Mouse (Mus musculus): ENCODE data around the gene Ppp4r4. TPM values are rescaled to one million over a fixed set of nuclear protein-coding genes. Genes with fewer than 3 reads are reported as not detected.
"Not testable (repeated sequence)": the region's sequence is repeated elsewhere in the genome, so short reads cannot be mapped to it uniquely, and the experiment has no call there.

Gene Ppp4r4
- polyA plus RNA-seq (2016; fragmentation: Nextera tagmentation; extraction: Ambion mirVana) = 0.41 and 0.48 TPM in 2 replicates

GRCm38 (mm10) chr12:103532020-103532648 is at the start of gene Ppp4r4:
Ppp4r4 (plus strand) TSS chr12:103532283.
- Histone ChIP-seq H3K27me3 (replicated peaks) (peaks cover 11% of the 10 kb centered on the region), H3K9me3 (replicated peaks) (no peaks in the 10 kb centered on the region), H3K4me1 (replicated peaks) (peaks cover 8% of the 10 kb centered on the region; the same call in 1 of the 2 replicates), H3K36me3 (no peaks in the 10 kb centered on the region), H3K4me3 (peak within 1 kb of the TSS; percentile 66), H3K4me2 (peak within 1 kb of the TSS; percentile 97), H3K9ac (peak within 1 kb of the TSS; percentile 73), H3K27ac (ENCODE audit: poor library complexity, severe bottlenecking) (no peak within 1 kb of the TSS)
- WGBS = under 1% methylated on average over 53 of the region's 74 CpGs
- peak; percentile 97 for ATAC-seq (ENCODE audit: insufficient number of reproducible peaks, low FRiP score)

GRCm38 (mm10) chr12:103482781-103483180 is 49.3 kb upstream of the Ppp4r4 start:
- Histone ChIP-seq H3K9me3 (replicated peaks) (no peaks in the 10 kb centered on the region), H3K9ac (no peak overlapping the region), H3K36me3 (no peaks in the 10 kb centered on the region), H3K4me1 (replicated peaks) (no peaks in the 10 kb centered on the region), H3K4me3 (no peak overlapping the region), H3K4me2 (no peak overlapping the region), H3K27me3 (replicated peaks) (no peaks in the 10 kb centered on the region), H3K27ac (ENCODE audit: poor library complexity, severe bottlenecking) (no peak overlapping the region)
- ATAC-seq (ENCODE audit: insufficient number of reproducible peaks, low FRiP score) = no peak
- 51% methylated on average over 2 of the region's 2 CpGs for WGBS

DNA sequence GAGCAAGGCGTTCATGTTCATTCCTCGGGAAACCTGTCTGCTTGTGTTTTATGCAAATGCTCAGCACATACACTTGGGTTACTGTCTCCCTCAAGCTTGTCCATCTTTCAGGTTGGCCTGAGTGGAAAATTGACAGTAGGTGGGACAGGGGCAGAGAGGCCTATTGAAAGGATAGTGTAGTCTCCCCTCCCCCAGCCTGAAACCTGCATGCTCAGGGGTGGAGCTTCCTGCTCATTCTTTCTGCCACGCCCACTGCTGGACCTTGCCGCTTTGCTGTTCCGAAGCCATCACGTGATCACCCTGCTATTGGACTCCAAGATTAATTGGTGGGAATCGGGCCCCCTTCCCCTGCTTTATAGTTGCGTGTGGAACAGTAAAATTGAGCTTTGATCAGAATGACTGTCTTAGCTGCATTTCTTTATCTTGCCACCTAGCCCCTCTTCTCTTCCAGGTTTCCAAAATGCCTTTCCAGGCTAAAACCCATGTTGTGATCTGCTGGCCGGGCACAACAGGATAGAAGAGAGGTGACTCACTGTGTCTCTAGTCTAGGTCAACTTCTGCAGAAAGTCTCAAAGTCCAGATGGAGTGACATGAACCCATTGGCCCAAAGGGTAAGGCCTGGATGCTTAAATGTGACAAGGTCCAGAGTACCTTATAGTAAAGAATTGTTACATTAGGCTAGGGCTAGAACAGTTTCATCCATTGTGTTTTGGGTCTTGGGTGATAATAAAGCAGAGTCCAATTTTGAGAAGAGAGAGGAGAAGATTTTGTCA is 47.7 kb upstream of the Ppp4r4 start:
- not testable (repeated sequence) for H3K4me1 ChIP-seq (replicated peaks); H3K27ac ChIP-seq (ENCODE audit: poor library complexity, severe bottlenecking); H3K27me3 ChIP-seq (replicated peaks); H3K9me3 ChIP-seq (replicated peaks); H3K36me3 ChIP-seq; H3K4me2 ChIP-seq; H3K9ac ChIP-seq; H3K4me3 ChIP-seq; ATAC-seq (ENCODE audit: insufficient number of reproducible peaks, low FRiP score)
- WGBS = 53% methylated on average over 9 of the region's 9 CpGs

- Histone ChIP-seq H3K27ac (ENCODE audit: poor library complexity, severe bottlenecking) (no peak overlapping the region), H3K4me2 (no peak overlapping the region), H3K4me1 (replicated peaks) (no peaks in the 10 kb centered on the region), H3K36me3 (no peaks in the 10 kb centered on the region), H3K9ac (no peak overlapping the region), H3K27me3 (replicated peaks) (no peaks in the 10 kb centered on the region), H3K4me3 (no peak overlapping the region), H3K9me3 (replicated peaks) (no peaks in the 10 kb centered on the region)
- WGBS = 91% methylated on average over 1 of the region's 1 CpGs
- no peak for ATAC-seq (ENCODE audit: insufficient number of reproducible peaks, low FRiP score)
These were observed 45.4 kb upstream of the Ppp4r4 start for GRCm38 (mm10) chr12:103486726-103487125.

GRCm38 (mm10) chr12:103487276-103487675 is 44.8 kb upstream of the Ppp4r4 start:
- Histone ChIP-seq H3K36me3 (no peaks in the 10 kb centered on the region), H3K4me2 (no peak overlapping the region), H3K27me3 (replicated peaks) (no peaks in the 10 kb centered on the region), H3K27ac (ENCODE audit: poor library complexity, severe bottlenecking) (no peak overlapping the region), H3K9ac (no peak overlapping the region), H3K4me1 (replicated peaks) (no peaks in the 10 kb centered on the region), H3K4me3 (no peak overlapping the region), H3K9me3 (replicated peaks) (no peaks in the 10 kb centered on the region)
- 0 out of 2 replicates have a peak, but pooled peaks have one; percentile 29 for ATAC-seq (ENCODE audit: insufficient number of reproducible peaks, low FRiP score)
- 43% methylated on average over 4 of the region's 4 CpGs for WGBS

DNA sequence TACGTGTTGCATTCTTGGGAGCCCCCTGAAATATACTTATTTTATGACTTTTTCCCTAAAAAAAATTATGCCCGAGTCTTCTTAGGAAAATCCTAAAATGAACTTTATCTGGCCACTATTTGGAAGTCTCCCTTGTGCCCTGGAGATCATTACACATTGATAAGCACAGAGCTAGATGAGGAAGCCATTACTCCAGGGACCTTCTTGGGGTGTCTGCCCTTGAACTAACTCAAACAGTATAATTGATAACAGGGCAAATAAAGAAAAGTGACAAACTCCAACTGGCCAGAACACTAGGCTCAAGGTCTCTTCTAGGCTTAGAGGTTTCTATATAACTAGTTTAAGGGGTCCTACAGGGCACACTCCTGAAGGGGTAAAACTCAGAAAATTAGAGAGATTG is 44.3 kb upstream of the Ppp4r4 start:
- no peak for ATAC-seq (ENCODE audit: insufficient number of reproducible peaks, low FRiP score)
- Histone ChIP-seq H3K4me1 (replicated peaks) (no peaks in the 10 kb centered on the region), H3K27me3 (replicated peaks) (no peaks in the 10 kb centered on the region)

DNA sequence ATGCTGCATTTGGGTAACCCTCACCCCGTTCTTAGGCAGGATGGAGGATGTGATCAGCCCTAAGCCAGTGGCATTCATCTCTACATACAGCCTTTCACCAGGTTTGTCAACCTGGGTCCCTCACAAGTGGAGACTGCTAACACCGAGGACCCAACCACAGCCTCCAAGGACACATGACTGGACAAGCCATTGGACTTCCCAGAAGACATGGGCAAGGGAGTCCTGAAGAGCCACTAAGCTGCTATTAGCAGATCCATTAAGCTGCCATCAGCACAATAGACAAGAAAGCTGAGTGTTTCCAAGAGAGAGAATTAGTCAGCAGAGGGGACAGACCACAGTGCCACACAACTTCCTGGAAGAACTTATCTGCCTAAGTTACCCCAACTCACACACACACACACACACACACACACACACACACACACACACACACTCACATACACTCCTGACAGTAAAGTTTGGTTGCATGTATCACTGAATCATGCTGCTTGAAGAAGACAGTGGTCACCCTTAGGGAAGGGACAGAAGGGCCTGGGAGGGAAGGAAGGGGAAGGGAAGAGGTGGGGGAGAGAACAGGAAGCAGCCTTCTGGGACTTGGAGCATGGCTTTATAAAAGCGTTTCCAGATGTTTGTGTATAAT is 40.9 kb upstream of the Ppp4r4 start:
- WGBS = 58% methylated on average over 3 of the region's 3 CpGs
- ATAC-seq (ENCODE audit: insufficient number of reproducible peaks, low FRiP score) = no peak
- no peaks in the 10 kb centered on the region for H3K36me3 ChIP-seq
- H3K4me1 ChIP-seq (replicated peaks) = no peaks in the 10 kb centered on the region
- H3K4me2 ChIP-seq = no peak overlapping the region
- no peak overlapping the region for H3K4me3 ChIP-seq
- no peak overlapping the region for H3K27ac ChIP-seq (ENCODE audit: poor library complexity, severe bottlenecking)
- no peaks in the 10 kb centered on the region for H3K9me3 ChIP-seq (replicated peaks)
- no peak overlapping the region for H3K9ac ChIP-seq
- no peaks in the 10 kb centered on the region for H3K27me3 ChIP-seq (replicated peaks)

More for the DNA sequence above, 44.3 kb upstream of the Ppp4r4 start:
- Histone ChIP-seq H3K4me2 (no peak overlapping the region), H3K9ac (no peak overlapping the region), H3K4me3 (no peak overlapping the region), H3K9me3 (replicated peaks) (no peaks in the 10 kb centered on the region), H3K36me3 (no peaks in the 10 kb centered on the region), H3K27ac (ENCODE audit: poor library complexity, severe bottlenecking) (no peak overlapping the region)
- 69% methylated on average over 2 of the region's 2 CpGs for WGBS

DNA sequence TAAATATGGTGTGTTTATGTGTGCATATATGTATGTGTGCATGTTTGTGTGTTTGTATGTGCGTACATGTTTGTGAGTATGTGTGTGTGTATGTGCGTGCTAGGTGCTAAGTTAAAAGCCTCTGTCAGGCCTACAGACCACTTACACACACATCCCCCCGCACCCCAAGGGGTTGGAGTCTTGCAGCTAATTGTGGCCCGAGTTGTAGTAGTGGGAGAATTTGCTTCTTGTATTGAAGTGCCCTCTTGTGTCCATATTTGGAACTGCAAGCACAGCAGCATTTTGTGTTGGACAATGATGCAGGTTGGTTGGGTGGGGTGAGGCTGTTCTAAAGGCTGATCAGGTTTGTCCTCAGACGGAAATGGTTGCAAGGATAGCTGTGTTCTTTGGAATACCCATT is 39.3 kb upstream of the Ppp4r4 start:
- no peaks in the 10 kb centered on the region for H3K27me3 ChIP-seq (replicated peaks)

DNA sequence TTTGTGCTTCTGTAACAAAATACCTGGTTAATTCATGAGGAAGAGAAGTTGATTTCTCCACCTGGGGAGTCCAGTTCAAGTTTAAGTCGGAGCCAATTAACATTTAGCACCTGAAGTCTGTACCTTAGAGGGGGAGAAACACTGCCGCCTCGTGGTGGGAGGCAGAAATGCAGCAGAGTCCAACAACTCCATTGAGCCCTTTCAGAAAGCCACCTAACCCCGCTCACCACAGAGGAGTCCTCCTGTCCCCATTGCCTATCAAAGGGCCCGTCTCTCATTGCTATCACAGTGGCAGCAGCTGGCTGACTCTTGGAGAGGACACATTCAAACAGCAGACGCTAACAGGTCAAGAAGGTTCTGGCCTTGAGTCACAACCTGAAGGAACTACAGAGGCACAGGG is 37.6 kb upstream of the Ppp4r4 start:
- H3K9me3 ChIP-seq (replicated peaks) = no peaks in the 10 kb centered on the region
- no peak for ATAC-seq (ENCODE audit: insufficient number of reproducible peaks, low FRiP score)
- WGBS = 18% methylated on average over 6 of the region's 6 CpGs

More for the DNA sequence above, 39.3 kb upstream of the Ppp4r4 start:
- Histone ChIP-seq H3K9ac (no peak overlapping the region), H3K4me1 (replicated peaks) (no peaks in the 10 kb centered on the region), H3K4me3 (no peak overlapping the region), H3K9me3 (replicated peaks) (no peaks in the 10 kb centered on the region), H3K36me3 (no peaks in the 10 kb centered on the region), H3K27ac (ENCODE audit: poor library complexity, severe bottlenecking) (no peak overlapping the region), H3K4me2 (no peak overlapping the region)
- WGBS = 38% methylated on average over 5 of the region's 5 CpGs
- ATAC-seq (ENCODE audit: insufficient number of reproducible peaks, low FRiP score) = no peak

DNA sequence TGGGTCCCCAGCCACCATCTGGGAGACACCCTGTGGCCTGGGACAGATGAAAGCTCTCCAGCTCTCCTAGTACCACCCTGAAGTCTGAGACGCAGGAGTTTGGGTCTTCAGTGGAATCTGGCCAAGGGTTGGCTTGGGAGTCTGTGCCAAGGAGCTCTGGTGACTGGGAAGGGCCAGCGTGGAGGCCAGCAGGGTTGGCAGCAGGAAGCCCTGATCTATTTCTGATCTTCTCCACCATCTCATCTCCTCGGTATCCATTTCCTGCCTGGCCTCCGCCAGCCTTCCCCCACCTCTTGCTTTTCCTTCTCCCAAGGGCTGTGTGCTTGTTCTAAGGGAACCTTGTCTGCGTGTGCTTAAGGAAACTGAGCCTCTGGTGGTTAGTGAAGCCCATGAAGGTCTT is 33.3 kb upstream of the Ppp4r4 start:
- no peak overlapping the region for H3K9ac ChIP-seq
- no peak overlapping the region for H3K4me2 ChIP-seq
- no peak overlapping the region for H3K27ac ChIP-seq (ENCODE audit: poor library complexity, severe bottlenecking)
- H3K27me3 ChIP-seq (replicated peaks) = no peaks in the 10 kb centered on the region
- no peaks in the 10 kb centered on the region for H3K4me1 ChIP-seq (replicated peaks)
- ATAC-seq (ENCODE audit: insufficient number of reproducible peaks, low FRiP score) = no peak
- no peaks in the 10 kb centered on the region; the same call in 1 of the 2 replicates for H3K9me3 ChIP-seq (replicated peaks)
- WGBS = 56% methylated on average over 5 of the region's 5 CpGs
- H3K36me3 ChIP-seq = no peaks in the 10 kb centered on the region
- no peak overlapping the region for H3K4me3 ChIP-seq

More for the DNA sequence above, 37.6 kb upstream of the Ppp4r4 start:
- Histone ChIP-seq H3K9ac (no peak overlapping the region), H3K4me1 (replicated peaks) (no peaks in the 10 kb centered on the region), H3K27me3 (replicated peaks) (no peaks in the 10 kb centered on the region), H3K4me3 (no peak overlapping the region), H3K27ac (ENCODE audit: poor library complexity, severe bottlenecking) (no peak overlapping the region), H3K4me2 (no peak overlapping the region), H3K36me3 (no peaks in the 10 kb centered on the region)

DNA sequence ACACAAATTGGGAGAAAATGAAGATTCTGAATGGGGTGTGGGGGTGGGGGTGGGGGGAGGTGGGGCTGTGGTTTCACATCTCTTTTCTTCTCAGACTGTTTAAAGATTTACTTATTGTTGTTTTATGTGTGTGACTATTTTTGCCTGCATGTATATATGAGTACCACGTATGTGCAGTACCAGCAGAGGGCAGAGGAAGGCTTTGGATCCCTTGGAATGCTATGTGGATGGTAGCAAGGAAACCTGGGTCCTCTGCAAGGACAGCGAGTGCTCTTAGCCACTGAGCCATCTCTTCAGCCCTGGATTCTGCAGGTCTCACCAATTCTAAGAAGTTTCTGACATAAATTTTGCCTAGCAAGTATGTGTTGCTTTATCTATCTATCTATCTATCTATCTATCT is 32.8 kb upstream of the Ppp4r4 start:
- no peaks in the 10 kb centered on the region for H3K27me3 ChIP-seq (replicated peaks)
- no peak overlapping the region for H3K9ac ChIP-seq
- no peaks in the 10 kb centered on the region for H3K36me3 ChIP-seq
- no peaks in the 10 kb centered on the region; the same call in 1 of the 2 replicates for H3K9me3 ChIP-seq (replicated peaks)
- 82% methylated on average over 2 of the region's 2 CpGs for WGBS
- H3K4me3 ChIP-seq = no peak overlapping the region
- H3K4me2 ChIP-seq = no peak overlapping the region
- ATAC-seq (ENCODE audit: insufficient number of reproducible peaks, low FRiP score) = no peak
- no peak overlapping the region for H3K27ac ChIP-seq (ENCODE audit: poor library complexity, severe bottlenecking)
- H3K4me1 ChIP-seq (replicated peaks) = no peaks in the 10 kb centered on the region
